Mouse (Mus musculus) c-Kit-positive CD71-positive TER-119-negative erythroid progenitor cells, embryonic 14.5 days (primary cell): Measurements from ENCODE around the gene Atrnl1.

Source experiments
- DNase-seq: peaks from one replicate; pipeline ENCODE4 v3.0.0-alpha.2; 2013; ENCODE audit warnings: low read depth

The Atrnl1 gene

DNA sequence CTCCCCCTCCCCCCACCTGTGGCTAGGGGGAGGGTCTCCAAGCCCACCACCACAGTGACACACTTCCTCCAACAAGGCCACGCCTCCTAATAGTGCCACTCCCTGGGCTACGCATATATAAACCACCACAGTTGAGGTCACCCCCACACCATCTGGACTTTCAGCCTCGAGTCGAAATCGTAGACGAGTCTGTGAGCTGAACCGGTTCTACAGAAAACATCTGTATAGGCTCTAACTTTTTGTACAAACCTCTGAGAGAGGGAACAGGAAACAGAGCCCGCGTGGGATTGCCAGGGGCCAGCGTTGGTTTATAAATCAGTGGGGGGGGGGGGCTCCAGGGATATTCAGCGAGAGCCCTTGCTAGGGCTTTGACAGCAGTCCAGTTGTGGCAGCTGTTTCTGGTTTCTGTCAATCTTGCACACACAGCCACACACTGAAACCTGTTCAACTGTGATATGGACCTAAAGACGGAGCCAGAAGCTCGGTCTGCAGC is 508.9 kb downstream of the Atrnl1 start:
- DNase-seq: no peak

- no peak for DNase-seq
Observed at GRCm38 (mm10) chr19:58120661-58121060, 509.8 kb downstream of the Atrnl1 start.

GRCm38 (mm10) chr19:58121628-58122027 is 510.8 kb downstream of the Atrnl1 start:
- no peak for DNase-seq

DNA sequence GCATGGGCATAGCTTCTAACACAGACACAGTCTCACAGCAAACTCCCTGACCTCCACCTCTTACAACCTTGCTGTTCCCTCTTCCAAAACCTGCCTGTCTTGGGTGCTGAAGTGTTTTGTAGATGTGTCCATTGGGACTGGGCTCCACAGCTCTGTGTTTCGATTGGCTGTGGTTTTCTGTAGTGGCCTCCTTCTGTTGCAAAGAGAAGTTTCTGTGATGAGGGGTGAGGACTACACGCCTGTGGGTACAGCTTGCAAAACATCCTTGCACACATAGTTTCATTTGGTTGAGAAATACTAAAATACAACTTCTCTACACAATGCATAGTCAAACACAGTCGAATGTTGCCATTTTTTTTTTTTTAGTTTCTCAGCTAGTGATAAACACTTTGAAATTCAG is 512.8 kb downstream of the Atrnl1 start:
- no peak for DNase-seq

- DNase-seq: no peak
Observed at GRCm38 (mm10) chr19:58124566-58124965, 513.7 kb downstream of the Atrnl1 start.

GRCm38 (mm10) chr19:58125010-58125409 is 514.2 kb downstream of the Atrnl1 start:
- no peak for DNase-seq

- no peak for DNase-seq
Observed at GRCm38 (mm10) chr19:58131896-58132295, 521.1 kb downstream of the Atrnl1 start.

GRCm38 (mm10) chr19:58140191-58140784 is 529.5 kb downstream of the Atrnl1 start:
- no peak for DNase-seq

DNA sequence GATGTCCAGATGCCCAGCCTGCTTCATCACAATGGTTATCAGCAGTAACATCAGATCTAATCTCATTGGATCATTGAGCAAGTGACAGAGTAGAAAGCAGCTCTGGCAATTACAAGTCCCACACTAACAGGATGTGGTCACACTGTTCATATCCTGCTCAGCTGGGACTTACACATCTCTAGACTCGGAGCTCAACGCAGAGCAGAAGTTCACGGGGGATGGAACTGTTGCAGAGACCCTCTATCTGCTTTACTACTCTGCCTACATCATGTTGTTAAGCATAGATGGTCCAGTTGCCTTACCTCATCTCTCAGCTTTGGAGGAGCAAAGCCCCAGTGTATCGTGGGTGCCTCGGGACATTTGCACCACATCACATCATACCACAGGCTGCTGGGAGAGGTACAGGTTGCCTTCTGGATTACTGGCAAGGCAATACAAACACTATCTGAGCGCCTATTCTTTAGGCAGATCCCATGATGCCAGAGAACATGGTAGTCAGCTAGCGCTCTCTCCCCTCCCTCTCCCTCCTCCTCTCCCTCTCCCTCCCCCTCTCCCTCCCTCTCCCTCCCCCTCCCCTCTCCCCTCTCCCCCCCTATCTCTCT is 533.1 kb downstream of the Atrnl1 start:
- no peak for DNase-seq

DNA sequence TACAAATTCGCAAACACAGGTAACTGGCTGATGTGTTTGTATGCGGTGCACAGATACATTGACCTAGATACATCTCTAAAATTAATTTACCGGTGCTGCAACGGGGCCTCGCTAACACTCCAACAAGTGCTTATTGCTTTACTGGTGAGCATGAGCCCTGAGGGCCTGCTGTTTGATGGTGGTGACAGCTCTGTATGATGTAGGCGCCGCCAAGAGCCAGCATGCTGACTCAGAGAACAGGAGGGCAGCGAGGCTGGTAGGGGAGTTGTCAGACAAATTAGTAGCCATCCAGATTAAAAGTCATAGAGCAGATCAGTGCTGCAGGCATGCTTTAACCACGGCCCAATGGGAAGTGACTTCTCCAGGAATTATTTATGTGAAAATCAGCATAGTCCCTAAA is 534.7 kb downstream of the Atrnl1 start:
- no peak for DNase-seq

DNA sequence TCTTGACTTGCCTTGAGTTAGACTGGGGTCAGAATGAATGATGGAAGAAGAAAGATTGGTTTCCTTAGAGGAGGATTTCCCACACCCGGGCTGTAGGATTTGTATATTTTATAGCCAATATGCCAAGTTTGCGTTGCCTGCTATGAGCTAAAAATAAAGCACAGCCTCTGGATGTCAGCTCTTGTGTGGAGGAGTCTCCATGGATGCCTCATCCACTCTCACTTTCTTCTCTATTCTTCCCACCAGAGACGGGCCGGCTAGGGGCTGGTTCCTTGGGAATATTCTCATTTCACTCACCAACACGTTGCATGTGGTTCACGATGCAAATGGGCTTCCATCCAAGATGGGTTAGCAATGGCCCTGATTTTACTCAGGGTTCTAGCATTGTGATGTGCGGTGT is 540.4 kb downstream of the Atrnl1 start:
- no peak for DNase-seq

DNA sequence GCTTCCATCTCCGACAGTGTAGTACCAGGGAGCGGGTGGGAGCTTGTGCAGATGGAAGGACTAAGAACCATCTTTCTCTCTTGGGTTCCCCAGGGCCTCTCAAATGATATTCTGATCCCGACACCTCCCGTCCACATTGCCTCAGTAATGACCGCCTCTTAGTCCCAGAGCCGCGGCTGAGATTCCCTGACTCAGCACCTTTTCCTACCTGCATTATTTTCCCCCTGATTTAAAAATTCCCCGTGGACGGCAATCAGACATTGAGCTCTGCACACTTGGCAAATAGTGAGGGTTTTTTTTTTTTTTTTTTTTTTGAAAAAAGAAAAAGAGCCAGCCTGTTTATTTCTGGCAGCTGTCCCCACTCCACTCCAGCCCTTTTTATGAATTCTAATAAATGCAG is 550.7 kb downstream of the Atrnl1 start:
- DNase-seq: no peak

- no peak for DNase-seq
Observed at GRCm38 (mm10) chr19:58164896-58165634, 554.2 kb downstream of the Atrnl1 start.

- no peak for DNase-seq
Observed at GRCm38 (mm10) chr19:58165635-58166015, 554.8 kb downstream of the Atrnl1 start.

DNA sequence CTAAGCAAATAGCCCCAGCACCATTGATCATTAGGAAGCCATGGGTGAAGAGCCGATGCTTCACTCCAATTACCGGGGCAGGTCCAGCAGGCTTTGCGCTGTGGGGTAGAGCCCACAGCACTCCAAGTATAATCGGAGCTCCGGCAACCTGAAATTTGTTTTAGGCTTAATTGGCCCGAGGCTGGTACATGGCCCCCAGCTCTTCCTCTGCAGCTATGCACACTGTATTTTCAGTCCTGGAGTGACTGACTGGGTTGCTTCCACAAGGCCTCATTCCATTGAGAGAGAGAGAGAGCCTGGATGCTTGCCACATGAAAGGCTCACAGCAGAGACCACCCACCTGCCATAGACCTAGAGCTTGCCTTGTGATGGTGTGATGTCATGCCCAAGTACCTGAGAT is 555.3 kb downstream of the Atrnl1 start:
- no peak for DNase-seq

DNA sequence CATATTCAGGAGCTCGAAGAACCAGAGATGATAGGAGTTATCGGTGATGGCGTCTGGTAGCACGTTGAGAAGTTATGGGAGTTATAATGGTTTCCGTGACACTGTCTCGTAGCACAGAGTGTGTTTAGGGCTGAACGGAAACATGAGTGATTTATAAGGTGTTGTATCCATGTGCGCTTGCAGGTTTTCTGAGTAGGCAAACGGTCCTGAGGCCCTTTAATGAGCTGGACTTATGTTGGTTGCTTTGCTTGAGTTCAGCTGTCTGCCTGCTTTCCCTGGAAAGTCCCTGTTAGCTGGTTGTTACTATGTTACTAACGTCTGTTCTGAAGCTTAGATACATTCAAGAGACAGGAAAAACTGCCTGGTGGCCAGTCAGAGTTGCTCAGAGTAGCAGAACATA is 567.6 kb downstream of the Atrnl1 start:
- no peak for DNase-seq

DNA sequence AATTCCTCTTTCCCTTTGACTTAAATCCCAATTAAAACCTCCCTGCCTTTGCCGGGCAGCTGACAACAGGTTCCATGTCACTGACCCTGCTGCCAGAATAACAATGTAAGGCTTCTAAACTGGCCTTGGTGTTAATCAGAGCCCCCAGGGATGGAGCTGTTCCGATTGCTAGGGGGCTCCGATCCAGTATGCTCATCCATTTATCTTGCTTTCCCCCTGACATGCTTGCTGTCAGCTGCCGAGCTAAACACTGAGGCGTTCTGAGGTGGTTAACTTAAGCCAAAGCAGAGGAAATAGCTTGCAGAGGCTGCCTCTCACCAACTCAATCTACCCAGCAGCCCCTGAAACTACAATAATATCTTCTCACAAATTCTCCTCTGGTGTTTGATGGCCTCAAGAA is 569.9 kb downstream of the Atrnl1 start:
- DNase-seq: no peak
